Mouse (Mus musculus): ENCODE measurements around the gene Nat8f5. TPM values are rescaled to one million over a fixed set of nuclear protein-coding genes. Genes with fewer than 3 reads are reported as not detected.
"Not testable (repeated sequence)": the region's sequence is repeated elsewhere in the genome, so short reads cannot be mapped to it uniquely, and the experiment has no call there.

The Nat8f5 gene
- not detected in 2 replicates for polyA plus RNA-seq (2014; fragmentation: Nextera tagmentation; extraction: Ambion mirVana)

GRCm38 (mm10) chr6:85820837-85821236 lies at the start of gene Nat8f5, which contains the start of gene Nat8f6:
Gene Nat8f5, minus strand, starts transcription at chr6:85820972.
Gene Nat8f6, minus strand, starts transcription at chr6:85820954.
- no peaks in the 10 kb centered on the region for H3K36me3 ChIP-seq (ENCODE audit: insufficient read depth)
- H3K27me3 ChIP-seq (ENCODE audit: insufficient read depth, low read length), result no peaks in the 10 kb centered on the region
- no peak within 1 kb of the TSS for H3K4me2 ChIP-seq
- H3K4me3 ChIP-seq (ENCODE audit: low read depth, low read length), result no peak within 1 kb of the TSS
- no peaks in the 10 kb centered on the region for H3K9me3 ChIP-seq (ENCODE audit: low read depth, low read length)
- H3K27ac ChIP-seq (ENCODE audit: low read depth), result no peak within 1 kb of the TSS
- ATAC-seq (ENCODE audit: insufficient read depth) (no peak), DNase-seq (no peak)
- WGBS, result 79% methylated on average over 5 of the region's 5 CpGs
- TF ChIP-seq CTCF (IDR thresholded peaks at IDR 0.05; ENCODE audit: low read depth), result no peak
- H3K9ac ChIP-seq, result no peak within 1 kb of the TSS
- H3K4me1 ChIP-seq (ENCODE audit: insufficient read depth), result no peaks in the 10 kb centered on the region

DNA sequence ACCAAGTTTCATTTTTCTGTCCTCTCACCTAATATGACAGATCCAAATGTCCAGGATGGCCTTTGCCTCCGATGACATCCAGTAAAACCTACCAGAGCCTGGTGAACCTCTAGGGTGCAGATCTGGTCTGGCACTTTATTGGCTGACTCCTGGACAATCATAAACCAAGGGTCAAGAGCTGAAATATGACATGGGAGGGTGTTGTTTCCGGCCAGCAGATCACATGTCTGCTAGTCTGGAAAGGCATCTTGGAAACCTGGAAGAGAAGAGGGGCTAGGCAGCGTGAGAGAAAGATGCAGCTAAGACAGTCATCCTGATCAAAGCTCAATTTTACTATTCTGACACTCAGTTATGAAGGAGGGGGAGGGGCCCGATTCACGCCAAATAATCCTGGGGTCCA lies 48.2 kb upstream of the Nat8f5 start, which contains the start of gene Nat8f2:
Gene Nat8f2, minus strand, starts transcription at position 153 of the 400 bp plus-strand sequence.
- not testable (repeated sequence) for DNase-seq; H3K9ac ChIP-seq; ATAC-seq (ENCODE audit: insufficient read depth); H3K4me1 ChIP-seq (ENCODE audit: insufficient read depth); H3K4me3 ChIP-seq (ENCODE audit: low read depth, low read length); H3K36me3 ChIP-seq (ENCODE audit: insufficient read depth); H3K4me2 ChIP-seq; H3K27me3 ChIP-seq (ENCODE audit: insufficient read depth, low read length); H3K9me3 ChIP-seq (ENCODE audit: low read depth, low read length); H3K27ac ChIP-seq (ENCODE audit: low read depth)
- 65% methylated on average over 5 of the region's 5 CpGs for WGBS

GRCm38 (mm10) chr6:85867726-85868690 lies 47.2 kb upstream of the Nat8f5 start:
- ATAC-seq (ENCODE audit: insufficient read depth), result no peak
- Histone ChIP-seq H3K9me3 (ENCODE audit: low read depth, low read length) (no peaks in the 10 kb centered on the region), H3K9ac (no peak overlapping the region), H3K4me1 (ENCODE audit: insufficient read depth) (no peaks in the 10 kb centered on the region), H3K4me2 (no peak overlapping the region), H3K36me3 (ENCODE audit: insufficient read depth) (no peaks in the 10 kb centered on the region), H3K27me3 (ENCODE audit: insufficient read depth, low read length) (no peaks in the 10 kb centered on the region), H3K4me3 (ENCODE audit: low read depth, low read length) (no peak overlapping the region), H3K27ac (ENCODE audit: low read depth) (no peak overlapping the region)
- WGBS, result 70% methylated on average over 8 of the region's 8 CpGs
- TF ChIP-seq CTCF (IDR thresholded peaks at IDR 0.05; ENCODE audit: low read depth), result no peak
- no peak for DNase-seq

GRCm38 (mm10) chr6:85866995-85867394 lies 46.2 kb upstream of the Nat8f5 start:
- not testable (repeated sequence) for H3K4me3 ChIP-seq (ENCODE audit: low read depth, low read length); H3K27me3 ChIP-seq (ENCODE audit: insufficient read depth, low read length); ATAC-seq (ENCODE audit: insufficient read depth); H3K4me1 ChIP-seq (ENCODE audit: insufficient read depth); H3K4me2 ChIP-seq; H3K36me3 ChIP-seq (ENCODE audit: insufficient read depth); H3K9me3 ChIP-seq (ENCODE audit: low read depth, low read length); H3K27ac ChIP-seq (ENCODE audit: low read depth); DNase-seq; H3K9ac ChIP-seq
- 46% methylated on average over 1 of the region's 1 CpGs for WGBS

DNA sequence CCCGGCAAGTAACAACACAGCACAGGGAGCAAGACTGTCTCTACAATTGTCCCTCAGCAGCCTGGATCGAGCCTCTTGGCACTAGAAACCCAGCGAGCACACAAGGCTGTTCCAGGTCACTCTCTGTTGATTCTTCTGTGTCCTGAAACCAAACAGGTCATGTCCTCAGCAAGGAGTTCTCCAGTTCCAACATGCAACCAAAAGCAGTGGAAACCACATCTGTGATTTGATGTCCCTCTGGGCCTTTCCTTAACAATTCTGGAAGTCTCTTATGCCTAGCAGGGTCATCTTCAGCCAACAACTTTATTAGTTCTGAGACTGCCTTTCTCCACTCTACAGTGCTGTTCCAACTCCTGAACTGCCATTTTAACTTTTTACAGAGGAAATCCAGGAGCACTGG lies 45.4 kb upstream of the Nat8f5 start:
- H3K36me3 ChIP-seq (ENCODE audit: insufficient read depth); ATAC-seq (ENCODE audit: insufficient read depth); H3K4me2 ChIP-seq: not testable (repeated sequence)

GRCm38 (mm10) chr6:85864900-85865639 lies 44.3 kb upstream of the Nat8f5 start:
- H3K4me3 ChIP-seq (ENCODE audit: low read depth, low read length); DNase-seq; H3K4me2 ChIP-seq; H3K4me1 ChIP-seq (ENCODE audit: insufficient read depth); H3K27me3 ChIP-seq (ENCODE audit: insufficient read depth, low read length); H3K9ac ChIP-seq; H3K36me3 ChIP-seq (ENCODE audit: insufficient read depth); H3K9me3 ChIP-seq (ENCODE audit: low read depth, low read length); ATAC-seq (ENCODE audit: insufficient read depth); H3K27ac ChIP-seq (ENCODE audit: low read depth): not testable (repeated sequence)
- 61% methylated on average over 6 of the region's 7 CpGs for WGBS

More for the DNA sequence above, 45.4 kb upstream of the Nat8f5 start:
- 83% methylated on average over 3 of the region's 3 CpGs for WGBS
- not testable (repeated sequence) for H3K9me3 ChIP-seq (ENCODE audit: low read depth, low read length); H3K9ac ChIP-seq; H3K27me3 ChIP-seq (ENCODE audit: insufficient read depth, low read length); DNase-seq; H3K27ac ChIP-seq (ENCODE audit: low read depth); H3K4me1 ChIP-seq (ENCODE audit: insufficient read depth); H3K4me3 ChIP-seq (ENCODE audit: low read depth, low read length)

DNA sequence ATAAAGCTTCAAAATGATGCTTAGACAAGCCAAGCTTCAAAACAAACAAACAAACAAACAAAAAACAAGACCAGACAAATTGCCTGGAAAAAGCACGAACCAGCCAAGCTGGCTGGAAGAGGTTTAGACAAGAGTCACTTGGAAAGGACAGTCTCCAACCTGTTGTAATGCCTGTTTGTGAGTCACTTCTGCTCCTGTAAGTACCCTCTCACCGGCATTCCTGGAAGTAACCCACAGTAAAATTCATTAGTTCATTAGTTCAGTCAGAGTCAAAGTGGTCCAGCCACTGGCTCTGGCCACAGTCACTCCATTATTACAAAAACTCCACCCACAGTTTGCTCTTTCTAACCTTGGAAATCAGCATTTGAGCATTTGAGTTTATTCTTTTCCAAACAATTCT lies 43.1 kb upstream of the Nat8f5 start:
- no peaks in the 10 kb centered on the region for H3K9me3 ChIP-seq (ENCODE audit: low read depth, low read length)
- H3K9ac ChIP-seq, result no peak overlapping the region
- no peaks in the 10 kb centered on the region for H3K4me1 ChIP-seq (ENCODE audit: insufficient read depth)
- ATAC-seq (ENCODE audit: insufficient read depth), result no peak
- no peaks in the 10 kb centered on the region for H3K27me3 ChIP-seq (ENCODE audit: insufficient read depth, low read length)
- no peak overlapping the region for H3K27ac ChIP-seq (ENCODE audit: low read depth)
- 77% methylated on average over 2 of the region's 2 CpGs for WGBS
- TF ChIP-seq CTCF (IDR thresholded peaks at IDR 0.05; ENCODE audit: low read depth), result no peak
- no peaks in the 10 kb centered on the region for H3K36me3 ChIP-seq (ENCODE audit: insufficient read depth)
- DNase-seq, result no peak
- H3K4me3 ChIP-seq (ENCODE audit: low read depth, low read length), result no peak overlapping the region
- no peak overlapping the region for H3K4me2 ChIP-seq

All from lung, embryonic 14.5 days (tissue).